Mouse (Mus musculus) kidney, postnatal 10 days (tissue): ENCODE results near the gene Rin2.

Experiments
- DNase-seq: peaks from one replicate; pipeline ENCODE4 v3.0.0; 2021; ENCODE audit warnings: mixed read lengths

The Rin2 gene

GRCm38 (mm10) chr2:145794318-145794954 lies 119.4 kb downstream of the Rin2 start:
- peak; percentile 84 for DNase-seq

- no peak for DNase-seq
Measured at GRCm38 (mm10) chr2:145797851-145798250, 122.8 kb downstream of the Rin2 start.

- no peak for DNase-seq
Measured at GRCm38 (mm10) chr2:145798954-145799353, 123.9 kb downstream of the Rin2 start.

- no peak for DNase-seq
Measured at GRCm38 (mm10) chr2:145801322-145802052, 126.5 kb downstream of the Rin2 start.

- no peak for DNase-seq
Measured at GRCm38 (mm10) chr2:145802626-145803025, 127.6 kb downstream of the Rin2 start.

GRCm38 (mm10) chr2:145803822-145804342 lies 128.9 kb downstream of the Rin2 start:
- peak; percentile 34 for DNase-seq

- DNase-seq = no peak
Measured at GRCm38 (mm10) chr2:145804524-145804923, 129.5 kb downstream of the Rin2 start.

- no peak for DNase-seq
Measured at GRCm38 (mm10) chr2:145807276-145807675, 132.3 kb downstream of the Rin2 start.

- DNase-seq = no peak
Measured at GRCm38 (mm10) chr2:145808251-145808650, 133.2 kb downstream of the Rin2 start.

GRCm38 (mm10) chr2:145808667-145809066 lies 133.7 kb downstream of the Rin2 start:
- DNase-seq = no peak

GRCm38 (mm10) chr2:145810676-145811075 lies 135.7 kb downstream of the Rin2 start:
- no peak for DNase-seq

GRCm38 (mm10) chr2:145812818-145813217 lies 137.8 kb downstream of the Rin2 start:
- no peak for DNase-seq

- no peak for DNase-seq
Measured at GRCm38 (mm10) chr2:145817195-145817594, 142.2 kb downstream of the Rin2 start.

GRCm38 (mm10) chr2:145822013-145822782 lies 147.2 kb downstream of the Rin2 start:
- peak; percentile 44 for DNase-seq

- peak; percentile 61 for DNase-seq
Measured at GRCm38 (mm10) chr2:145822783-145823729, 148.0 kb downstream of the Rin2 start.

- no peak for DNase-seq
Measured at GRCm38 (mm10) chr2:145824749-145825148, 149.7 kb downstream of the Rin2 start.

- DNase-seq = no peak
Measured at GRCm38 (mm10) chr2:145825221-145825620, 150.2 kb downstream of the Rin2 start.

GRCm38 (mm10) chr2:145827930-145828329 lies 152.9 kb downstream of the Rin2 start:
- DNase-seq = peak; percentile 47

- DNase-seq = no peak
Measured at GRCm38 (mm10) chr2:145828603-145829002, 153.6 kb downstream of the Rin2 start.

- no peak for DNase-seq
Measured at GRCm38 (mm10) chr2:145829231-145829630, 154.2 kb downstream of the Rin2 start.

- no peak for DNase-seq
Measured at GRCm38 (mm10) chr2:145830417-145830816, 155.4 kb downstream of the Rin2 start.
